Mouse (Mus musculus): ENCODE measurements around the gene Gm21981. TPM values are rescaled to one million over a fixed set of nuclear protein-coding genes. Genes with fewer than 3 reads are reported as not detected.
A peak's percentile ranks its signal among the peaks of the same experiment; 100 is the strongest.

Gm21981 gene
- polyA plus RNA-seq, 1 experiment from 2014 or later = 0.98 TPM

DNA sequence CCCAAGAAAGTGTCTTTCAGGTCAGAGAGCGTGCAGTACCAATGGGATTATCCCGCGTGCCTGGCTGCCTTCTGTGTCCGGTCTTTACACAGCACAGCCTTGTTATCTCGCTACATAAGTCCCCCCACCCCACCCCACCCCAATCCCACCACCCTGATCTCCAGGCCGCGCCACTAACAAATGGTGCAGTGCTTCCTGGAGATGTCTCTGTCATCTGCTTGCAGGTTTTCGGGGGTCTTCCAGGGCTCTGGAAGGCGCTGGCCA, 6.0 kb downstream of the Gm21981 start, which contains the start of gene Tomm6:
Gene Tomm6 (minus strand): TSS at position 43 of the 264 bp plus-strand sequence.
- H3K4me1 ChIP-seq (ENCODE audit: control insufficient read depth, insufficient read depth, low read length) = peaks cover 14% of the 10 kb centered on the region
- H3K4me3 ChIP-seq (ENCODE audit: low read depth, low read length) = peak within 1 kb of the TSS; percentile 89
- H3K9me3 ChIP-seq (ENCODE audit: control insufficient read depth, low read depth, low read length) = no peaks in the 10 kb centered on the region
- WGBS = under 1% methylated on average over 9 of the region's 9 CpGs
- no peaks in the 10 kb centered on the region for H3K27me3 ChIP-seq (ENCODE audit: control insufficient read depth, insufficient read depth, low read length)
- peak within 1 kb of the TSS; percentile 74 for H3K9ac ChIP-seq (replicated peaks; ENCODE audit: low read depth, low read length)
- peaks cover 19% of the 10 kb centered on the region for H3K36me3 ChIP-seq (ENCODE audit: control insufficient read depth, insufficient read depth, low read length)
- ATAC-seq (ENCODE audit: insufficient number of reproducible peaks, insufficient read depth, low FRiP score, low read depth) = no peak
- peak within 1 kb of the TSS; percentile 97 for H3K4me2 ChIP-seq (replicated peaks; ENCODE audit: low read depth, low read length)
- peak within 1 kb of the TSS; percentile 79 for H3K27ac ChIP-seq (ENCODE audit: low read length)

DNA sequence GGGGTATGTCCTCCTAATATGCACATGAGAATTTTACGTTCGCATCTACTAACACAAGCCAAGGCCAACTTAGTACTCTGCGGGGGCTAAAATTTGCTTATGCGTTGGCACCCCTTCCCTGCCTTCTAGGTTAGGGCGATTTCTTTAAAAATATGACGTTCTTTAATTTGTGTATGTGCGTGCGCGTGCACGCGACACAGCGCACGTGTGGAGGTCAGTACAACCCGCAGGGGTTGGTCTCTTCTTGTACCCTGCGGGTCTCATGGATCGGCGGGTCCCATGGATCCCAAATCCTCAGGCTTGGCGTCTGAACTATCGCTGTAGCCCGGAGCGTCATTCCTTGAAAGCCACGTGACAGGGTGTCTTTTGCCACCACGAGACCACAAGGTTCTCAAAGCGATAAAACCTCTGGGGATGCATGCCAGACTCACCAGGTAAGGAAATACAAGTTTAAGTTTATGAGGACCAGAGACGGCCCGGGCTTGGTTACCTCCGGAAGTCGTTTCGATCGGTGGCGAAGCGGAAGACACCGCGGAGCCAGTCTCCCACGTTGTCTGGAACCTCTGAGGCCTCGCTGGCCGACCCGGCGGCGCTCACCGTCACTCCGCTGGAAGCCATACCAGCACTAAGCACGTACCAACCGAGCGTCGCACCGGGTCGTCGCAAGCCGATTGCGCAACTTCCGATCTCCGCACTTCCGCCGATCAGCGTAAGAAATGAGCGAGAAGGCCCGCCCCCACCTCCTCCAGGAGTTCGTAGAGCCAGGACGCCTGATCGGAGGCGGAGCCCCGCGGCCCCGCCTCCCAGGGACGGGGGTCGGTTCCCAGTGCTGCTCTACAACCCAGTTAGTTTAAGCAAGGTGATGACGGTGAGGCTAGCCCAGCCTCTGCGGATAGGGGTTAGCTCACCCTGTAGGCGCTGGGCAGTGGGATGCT, 6.6 kb downstream of the Gm21981 start:
- Histone ChIP-seq H3K27ac (ENCODE audit: low read length) (peak overlapping the region; percentile 79), H3K4me1 (ENCODE audit: control insufficient read depth, insufficient read depth, low read length) (peaks cover 14% of the 10 kb centered on the region), H3K4me2 (replicated peaks; ENCODE audit: low read depth, low read length) (peak overlapping the region; percentile 97), H3K9me3 (ENCODE audit: control insufficient read depth, low read depth, low read length) (no peaks in the 10 kb centered on the region), H3K27me3 (ENCODE audit: control insufficient read depth, insufficient read depth, low read length) (no peaks in the 10 kb centered on the region), H3K9ac (replicated peaks; ENCODE audit: low read depth, low read length) (peak overlapping the region; percentile 74), H3K4me3 (ENCODE audit: low read depth, low read length) (peak overlapping the region; percentile 89), H3K36me3 (ENCODE audit: control insufficient read depth, insufficient read depth, low read length) (peaks cover 21% of the 10 kb centered on the region)
- WGBS = 1% methylated on average over 70 of the region's 70 CpGs
- ATAC-seq (ENCODE audit: insufficient number of reproducible peaks, insufficient read depth, low FRiP score, low read depth) = peak; percentile 86

DNA sequence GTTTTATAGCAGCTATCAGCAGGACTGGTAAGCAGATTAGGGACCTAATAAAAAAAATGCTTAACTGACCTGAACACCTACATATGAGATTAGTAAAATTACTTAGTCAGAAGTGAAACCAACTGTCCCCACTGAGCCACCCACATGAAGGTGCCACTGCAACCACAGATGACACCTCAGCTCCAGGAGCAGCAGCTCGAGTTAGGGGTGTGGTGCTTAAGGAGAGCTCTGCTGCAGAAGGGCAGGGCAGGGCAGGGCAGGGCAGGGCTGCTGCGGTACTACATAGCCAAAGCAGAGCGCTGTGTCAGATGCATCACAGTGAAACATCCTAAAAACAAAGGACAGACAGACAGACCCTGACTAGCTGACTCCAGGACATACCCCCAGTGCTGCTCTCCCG, 11.4 kb downstream of the Gm21981 start:
- no peak overlapping the region for H3K4me3 ChIP-seq (ENCODE audit: low read depth, low read length)
- H3K9me3 ChIP-seq (ENCODE audit: control insufficient read depth, low read depth, low read length) = no peaks in the 10 kb centered on the region
- no peak overlapping the region for H3K9ac ChIP-seq (replicated peaks; ENCODE audit: low read depth, low read length)
- no peak overlapping the region for H3K27ac ChIP-seq (ENCODE audit: low read length)
- peaks cover 53% of the 10 kb centered on the region for H3K36me3 ChIP-seq (ENCODE audit: control insufficient read depth, insufficient read depth, low read length)
- no peak for ATAC-seq (ENCODE audit: insufficient number of reproducible peaks, insufficient read depth, low FRiP score, low read depth)
- 72% methylated on average over 4 of the region's 4 CpGs for WGBS
- no peak overlapping the region for H3K4me2 ChIP-seq (replicated peaks; ENCODE audit: low read depth, low read length)
- H3K4me1 ChIP-seq (ENCODE audit: control insufficient read depth, insufficient read depth, low read length) = peaks cover 8% of the 10 kb centered on the region
- no peaks in the 10 kb centered on the region for H3K27me3 ChIP-seq (ENCODE audit: control insufficient read depth, insufficient read depth, low read length)

DNA sequence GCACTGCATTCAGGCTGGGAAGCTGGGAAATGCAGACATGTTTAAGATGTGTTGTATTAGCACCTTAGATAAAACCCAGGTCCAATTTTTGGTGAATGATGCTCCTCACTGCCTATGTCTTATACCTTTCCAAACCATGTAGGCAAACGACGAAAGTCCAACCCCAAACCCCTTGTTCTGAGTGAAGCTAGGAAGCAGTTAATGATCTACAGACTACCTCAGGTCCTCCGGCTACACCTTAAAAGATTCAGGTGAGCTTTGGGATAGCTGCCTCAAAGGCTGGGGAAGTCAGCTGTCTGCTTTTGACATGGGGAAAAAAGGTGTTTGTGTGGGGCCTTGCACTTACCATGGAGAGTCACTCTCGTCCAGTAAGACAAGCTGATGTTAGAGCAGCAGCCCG, 15.6 kb downstream of the Gm21981 start:
- H3K27ac ChIP-seq (ENCODE audit: low read length) = no peak overlapping the region
- no peak overlapping the region for H3K4me3 ChIP-seq (ENCODE audit: low read depth, low read length)
- no peaks in the 10 kb centered on the region for H3K4me1 ChIP-seq (ENCODE audit: control insufficient read depth, insufficient read depth, low read length)
- ATAC-seq (ENCODE audit: insufficient number of reproducible peaks, insufficient read depth, low FRiP score, low read depth) = no peak
- no peaks in the 10 kb centered on the region for H3K9me3 ChIP-seq (ENCODE audit: control insufficient read depth, low read depth, low read length)
- H3K36me3 ChIP-seq (ENCODE audit: control insufficient read depth, insufficient read depth, low read length) = peaks cover 34% of the 10 kb centered on the region
- no peak overlapping the region for H3K4me2 ChIP-seq (replicated peaks; ENCODE audit: low read depth, low read length)
- 66% methylated on average over 5 of the region's 5 CpGs for WGBS
- no peak overlapping the region for H3K9ac ChIP-seq (replicated peaks; ENCODE audit: low read depth, low read length)
- H3K27me3 ChIP-seq (ENCODE audit: control insufficient read depth, insufficient read depth, low read length) = no peaks in the 10 kb centered on the region

DNA sequence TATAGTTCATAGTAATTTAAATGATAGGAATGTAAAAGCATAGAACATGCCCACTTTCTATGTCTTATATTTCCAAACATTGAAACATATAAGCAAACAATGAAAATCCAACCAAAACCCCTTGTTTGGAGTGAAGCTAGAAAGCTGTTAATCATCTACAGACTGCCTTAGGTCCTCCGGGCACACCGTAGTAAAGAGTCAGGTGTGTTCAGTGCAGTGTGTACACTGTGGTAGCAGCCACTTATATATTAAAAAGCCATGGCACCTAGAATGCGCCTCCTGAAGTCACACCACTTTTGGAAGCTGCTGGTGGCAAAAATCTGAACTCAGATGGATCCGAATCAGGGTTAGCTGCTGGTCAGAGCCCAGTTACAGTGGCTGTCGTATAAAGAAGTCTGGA, 16.0 kb downstream of the Gm21981 start:
- Histone ChIP-seq H3K4me1 (ENCODE audit: control insufficient read depth, insufficient read depth, low read length) (no peaks in the 10 kb centered on the region), H3K4me3 (ENCODE audit: low read depth, low read length) (no peak overlapping the region), H3K36me3 (ENCODE audit: control insufficient read depth, insufficient read depth, low read length) (peaks cover 34% of the 10 kb centered on the region), H3K9me3 (ENCODE audit: control insufficient read depth, low read depth, low read length) (no peaks in the 10 kb centered on the region), H3K27me3 (ENCODE audit: control insufficient read depth, insufficient read depth, low read length) (no peaks in the 10 kb centered on the region), H3K4me2 (replicated peaks; ENCODE audit: low read depth, low read length) (no peak overlapping the region), H3K9ac (replicated peaks; ENCODE audit: low read depth, low read length) (no peak overlapping the region), H3K27ac (ENCODE audit: low read length) (no peak overlapping the region)
- 68% methylated on average over 5 of the region's 5 CpGs for WGBS
- ATAC-seq (ENCODE audit: insufficient number of reproducible peaks, insufficient read depth, low FRiP score, low read depth) = no peak

DNA sequence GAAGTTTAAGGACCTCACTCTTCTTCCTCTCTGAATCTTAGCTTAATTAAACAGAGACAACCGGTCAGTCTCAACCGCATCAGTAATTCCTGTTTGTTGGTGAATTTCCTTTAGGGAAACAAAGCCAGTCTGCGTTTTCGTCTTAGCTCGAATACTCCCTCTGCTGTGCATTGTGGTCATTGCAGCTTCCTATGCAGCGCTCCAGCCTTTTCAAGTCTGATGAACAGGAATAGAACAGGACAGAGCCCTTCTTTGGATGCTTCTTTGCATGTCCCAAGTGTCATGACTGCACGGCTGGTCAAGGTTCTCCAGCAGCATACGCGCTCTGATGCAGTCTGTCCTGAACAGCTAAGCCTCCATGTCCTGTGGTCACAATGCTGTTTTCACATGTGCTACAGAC, 17.7 kb downstream of the Gm21981 start:
- Histone ChIP-seq H3K36me3 (ENCODE audit: control insufficient read depth, insufficient read depth, low read length) (peaks cover 21% of the 10 kb centered on the region), H3K27ac (ENCODE audit: low read length) (no peak overlapping the region), H3K4me1 (ENCODE audit: control insufficient read depth, insufficient read depth, low read length) (peaks cover 5% of the 10 kb centered on the region; the same call in 1 of the 2 replicates), H3K9me3 (ENCODE audit: control insufficient read depth, low read depth, low read length) (no peaks in the 10 kb centered on the region), H3K27me3 (ENCODE audit: control insufficient read depth, insufficient read depth, low read length) (no peaks in the 10 kb centered on the region), H3K4me3 (ENCODE audit: low read depth, low read length) (no peak overlapping the region), H3K4me2 (replicated peaks; ENCODE audit: low read depth, low read length) (no peak overlapping the region), H3K9ac (replicated peaks; ENCODE audit: low read depth, low read length) (no peak overlapping the region)
- ATAC-seq (ENCODE audit: insufficient number of reproducible peaks, insufficient read depth, low FRiP score, low read depth) = no peak
- 21% methylated on average over 9 of the region's 9 CpGs for WGBS

DNA sequence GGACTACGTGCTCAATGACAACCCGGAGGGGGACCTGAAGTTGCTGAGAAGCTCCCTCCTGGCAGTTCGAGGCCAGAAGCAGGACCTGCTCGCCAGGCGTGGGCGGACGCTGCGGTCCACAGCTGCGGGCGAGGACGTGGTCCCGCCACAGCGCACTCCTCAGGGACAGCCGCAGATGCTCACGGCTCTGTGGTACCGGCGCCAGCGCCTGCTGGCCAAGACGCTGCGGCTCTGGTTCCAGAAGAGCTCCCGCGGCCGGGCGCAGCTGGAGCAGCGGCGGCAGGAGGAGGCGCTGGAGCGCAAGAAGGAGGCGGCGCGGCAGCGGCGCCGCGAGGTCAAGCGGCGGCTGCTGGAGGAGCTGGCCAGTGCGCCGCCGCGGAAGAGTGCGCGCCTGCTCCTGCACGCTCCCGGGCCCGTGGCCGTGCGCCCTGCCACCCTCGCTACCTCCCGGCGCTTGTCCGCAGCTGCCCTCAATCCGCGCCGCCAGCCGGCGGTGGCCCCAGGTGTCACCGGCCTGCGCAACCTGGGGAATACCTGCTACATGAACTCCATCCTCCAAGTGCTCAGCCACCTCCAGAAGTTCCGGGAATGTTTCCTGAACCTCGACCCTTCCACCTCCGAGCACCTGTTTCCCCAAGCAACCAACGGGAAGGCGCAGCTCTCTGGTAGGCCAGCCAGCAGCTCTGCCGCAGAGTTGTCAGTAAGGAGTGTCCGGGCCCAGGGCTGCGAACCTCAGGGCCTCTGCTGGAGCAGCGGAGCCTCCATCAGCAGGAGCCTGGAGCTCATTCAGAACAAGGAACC, 21.7 kb downstream of the Gm21981 start:
- H3K4me1 ChIP-seq (ENCODE audit: control insufficient read depth, insufficient read depth, low read length) = peaks cover 5% of the 10 kb centered on the region; the same call in 1 of the 2 replicates

DNA sequence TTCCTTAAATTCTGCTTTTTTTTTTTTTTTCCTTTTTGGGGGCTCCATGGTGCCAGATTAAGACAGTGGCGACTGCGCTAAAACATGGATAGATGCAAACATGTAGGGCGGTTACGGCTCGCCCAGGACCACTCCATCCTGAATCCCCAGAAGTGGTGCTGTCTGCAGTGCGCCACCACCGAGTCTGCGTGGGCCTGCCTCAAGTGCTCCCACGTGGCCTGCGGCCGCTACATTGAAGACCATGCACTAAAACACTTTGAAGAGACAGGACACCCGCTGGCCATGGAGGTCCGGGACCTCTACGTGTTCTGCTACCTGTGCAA, 22.3 kb downstream of the Gm21981 start:
- Histone ChIP-seq H3K4me3 (ENCODE audit: low read depth, low read length) (peak overlapping the region; percentile 35), H3K4me2 (replicated peaks; ENCODE audit: low read depth, low read length) (peak overlapping the region; percentile 78), H3K27ac (ENCODE audit: low read length) (no peak overlapping the region; the same call in 1 of the 2 replicates), H3K27me3 (ENCODE audit: control insufficient read depth, insufficient read depth, low read length) (no peaks in the 10 kb centered on the region), H3K9ac (replicated peaks; ENCODE audit: low read depth, low read length) (peak overlapping the region; percentile 46; the same call in 1 of the 2 replicates), H3K9me3 (ENCODE audit: control insufficient read depth, low read depth, low read length) (no peaks in the 10 kb centered on the region), H3K36me3 (ENCODE audit: control insufficient read depth, insufficient read depth, low read length) (no peaks in the 10 kb centered on the region), H3K4me1 (ENCODE audit: control insufficient read depth, insufficient read depth, low read length) (peaks cover 5% of the 10 kb centered on the region; the same call in 1 of the 2 replicates)
- 20% methylated on average over 14 of the region's 14 CpGs for WGBS
- peak; percentile 15; the same call in 1 of the 2 replicates for ATAC-seq (ENCODE audit: insufficient number of reproducible peaks, insufficient read depth, low FRiP score, low read depth)

More for the DNA sequence above, 21.7 kb downstream of the Gm21981 start:
- peak; percentile 80 for ATAC-seq (ENCODE audit: insufficient number of reproducible peaks, insufficient read depth, low FRiP score, low read depth)
- Histone ChIP-seq H3K4me2 (replicated peaks; ENCODE audit: low read depth, low read length) (peak overlapping the region; percentile 78), H3K27me3 (ENCODE audit: control insufficient read depth, insufficient read depth, low read length) (no peaks in the 10 kb centered on the region), H3K9ac (replicated peaks; ENCODE audit: low read depth, low read length) (peak overlapping the region; percentile 46; the same call in 1 of the 2 replicates), H3K36me3 (ENCODE audit: control insufficient read depth, insufficient read depth, low read length) (no peaks in the 10 kb centered on the region), H3K9me3 (ENCODE audit: control insufficient read depth, low read depth, low read length) (no peaks in the 10 kb centered on the region), H3K4me3 (ENCODE audit: low read depth, low read length) (peak overlapping the region; percentile 35), H3K27ac (ENCODE audit: low read length) (no peak overlapping the region; the same call in 1 of the 2 replicates)
- 4% methylated on average over 65 of the region's 68 CpGs for WGBS
